Mouse (Mus musculus): ENCODE measurements at regions not wholly inside any gene's neighbourhood (a gene's known extent, or its start where the extent isn't known, plus 50 kb on each side); places are given as distances from the start of the nearest gene placed in this dataset.

DNA sequence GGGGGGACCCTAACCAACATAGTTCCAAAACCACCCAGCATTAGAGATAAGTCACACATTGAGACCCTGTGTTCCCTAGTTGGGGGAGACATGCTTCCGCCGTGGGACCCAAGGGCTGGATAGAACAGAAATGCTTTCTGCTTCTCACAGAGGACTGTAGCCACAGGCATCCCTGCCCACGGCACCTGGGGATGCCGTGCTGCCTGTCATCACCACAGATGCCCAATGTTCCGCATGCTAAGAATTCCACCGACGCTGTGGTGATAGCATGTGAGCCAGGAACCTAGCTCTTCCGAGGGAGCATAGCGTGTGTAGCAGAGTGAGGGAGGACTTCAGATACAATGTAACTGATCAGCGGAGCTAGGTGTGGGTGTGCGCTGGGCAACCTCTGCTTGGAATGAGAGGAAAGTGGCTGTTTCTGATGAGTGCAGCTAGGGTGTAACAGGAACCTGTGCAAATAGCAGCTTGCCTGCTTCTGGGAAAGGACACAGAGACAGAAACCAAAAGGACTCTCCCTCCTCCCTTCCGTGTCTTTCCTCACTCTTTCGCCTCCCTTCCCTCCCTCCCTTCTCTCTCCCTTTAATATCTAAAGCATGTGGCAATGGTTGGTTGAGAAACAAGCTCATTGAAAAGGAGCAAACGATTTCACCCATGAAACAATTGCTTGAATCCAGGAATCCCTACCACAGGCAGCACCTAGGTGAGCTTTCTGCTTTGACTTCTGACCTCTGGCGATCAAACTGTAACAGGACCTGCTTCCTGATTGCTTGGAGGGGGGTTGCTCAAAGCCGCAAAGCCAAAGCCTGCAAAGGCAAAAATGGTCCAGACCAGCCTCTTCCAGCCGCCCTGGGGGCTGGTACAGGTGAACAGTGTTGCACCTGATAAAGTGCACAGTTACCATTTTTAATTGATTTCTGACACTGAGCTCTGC, 102.3 kb downstream of the Gm26897 start:
- DNase-seq, result no peak

DNA sequence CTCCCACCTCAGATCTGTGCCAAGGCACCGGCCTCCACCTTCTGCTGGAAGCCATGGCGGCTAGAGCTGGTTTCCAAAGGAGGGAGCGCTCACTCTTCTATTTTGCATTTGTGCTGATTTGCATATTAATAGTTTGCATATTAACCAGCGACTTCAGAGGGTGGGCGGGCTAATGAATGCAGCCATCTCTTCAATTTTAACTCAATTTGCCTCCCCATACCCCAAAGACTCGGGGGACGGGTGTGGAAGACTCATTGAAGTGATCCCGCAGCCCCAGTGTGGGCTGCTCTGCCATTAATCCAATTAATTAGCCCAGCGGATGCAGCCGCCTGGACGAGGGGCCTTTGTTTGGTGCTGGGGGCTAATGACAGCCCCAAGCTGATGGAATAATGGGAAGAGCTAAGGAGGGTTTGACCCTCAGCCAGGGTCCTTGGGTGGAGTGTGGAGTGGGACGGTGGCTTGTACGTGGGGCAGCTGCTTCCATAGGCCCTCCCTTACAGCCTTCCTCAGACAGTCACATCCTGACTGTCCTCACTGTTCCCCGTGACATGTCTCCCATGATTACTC, 103.0 kb downstream of the Gm26897 start:
- DNase-seq, result no peak

DNA sequence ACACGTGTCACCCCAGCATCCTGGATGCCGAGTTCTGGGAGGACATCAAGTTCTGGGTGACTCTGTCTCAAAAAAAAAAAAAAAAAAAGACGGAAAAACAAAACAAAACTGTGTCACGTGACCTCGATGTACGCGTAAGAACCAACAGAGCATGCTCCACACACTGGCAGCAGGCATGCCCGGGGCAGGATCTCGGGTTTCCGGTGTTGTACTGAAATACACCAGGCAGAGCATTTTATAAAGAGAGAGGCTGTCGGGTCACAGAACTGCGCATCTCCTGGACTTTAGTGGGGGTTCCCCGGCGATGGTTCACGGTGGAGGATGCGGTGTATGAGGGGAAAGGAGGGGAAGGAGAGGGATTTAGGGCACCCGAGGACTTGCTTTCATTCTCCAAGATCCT, 108.7 kb downstream of the Gm26897 start:
- no peak for DNase-seq

DNA sequence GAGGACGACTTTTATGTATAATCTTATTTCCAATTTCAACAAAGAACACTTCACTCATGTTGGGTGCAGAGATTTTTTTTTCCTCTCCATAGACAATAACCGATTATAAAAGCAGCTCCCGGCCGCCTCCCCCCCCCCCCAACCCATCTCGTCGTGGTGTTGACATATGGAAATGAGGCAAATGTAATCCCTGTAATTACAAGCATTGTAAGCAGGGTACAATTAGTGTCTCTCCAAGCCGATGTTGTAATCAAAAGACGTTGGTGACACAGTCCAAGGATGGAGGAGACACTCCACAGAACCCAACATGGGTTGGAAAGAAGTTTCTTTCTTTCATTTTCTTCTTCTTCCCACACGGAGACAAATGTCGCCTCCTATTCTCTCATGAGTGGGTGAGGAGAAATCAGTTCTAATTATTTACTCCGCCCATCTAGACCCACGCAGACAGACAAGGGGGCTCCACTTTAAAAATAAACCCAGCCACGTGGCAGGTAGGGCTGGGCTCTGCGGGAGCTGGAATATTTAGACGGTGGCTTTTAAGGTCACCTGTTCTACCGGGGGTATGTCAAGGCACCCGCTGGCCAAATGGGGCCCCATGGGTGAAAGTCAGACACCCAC, 110.0 kb downstream of the Gm26897 start:
- no peak for DNase-seq

- DNase-seq, result no peak
Observed at GRCm38 (mm10) chr5:111844528-111844927, 110.8 kb downstream of the Gm26897 start.

DNA sequence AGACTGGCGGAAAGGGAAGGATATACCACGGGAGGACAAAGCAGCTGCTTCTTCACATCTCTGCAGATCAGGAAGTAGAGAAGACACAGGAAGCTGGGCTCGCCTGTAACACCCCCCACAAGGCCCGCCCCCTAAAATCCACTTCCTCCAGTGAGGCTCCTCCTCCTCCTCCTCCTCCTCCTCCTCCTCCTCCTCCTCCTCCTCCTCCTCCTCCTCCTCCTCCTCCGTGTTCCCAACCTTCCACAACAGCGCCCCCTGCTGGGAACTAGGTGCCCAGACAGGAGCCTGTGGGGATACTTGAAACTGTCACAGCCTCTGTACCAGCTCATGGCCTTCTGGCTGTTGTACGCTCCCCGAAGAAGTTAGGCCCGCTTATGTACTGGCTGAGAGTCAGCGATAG, 115.2 kb downstream of the Gm26897 start:
- DNase-seq, result no peak

- DNase-seq, result no peak
Observed at GRCm38 (mm10) chr5:111852682-111853081, 119.0 kb downstream of the Gm26897 start.

DNA sequence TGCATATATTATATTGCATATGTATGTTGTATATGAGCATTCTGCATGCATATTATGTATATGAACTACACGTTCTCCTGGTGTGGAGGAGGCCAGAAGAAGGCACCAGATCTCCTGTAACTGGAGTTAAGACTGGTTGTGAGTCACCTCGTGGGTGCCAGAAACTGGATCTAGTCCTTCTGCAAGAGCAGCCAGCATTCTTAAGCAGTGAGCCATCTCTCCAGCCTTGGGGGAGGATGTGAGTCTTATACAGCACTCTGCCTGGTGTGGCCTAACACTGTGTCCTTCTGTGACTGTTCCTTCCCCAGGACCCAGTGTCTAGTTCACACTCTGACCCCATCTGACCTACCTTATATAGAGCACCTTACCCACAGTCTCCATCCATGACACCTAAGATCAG, 121.6 kb downstream of the Gm26897 start:
- no peak for DNase-seq

DNA sequence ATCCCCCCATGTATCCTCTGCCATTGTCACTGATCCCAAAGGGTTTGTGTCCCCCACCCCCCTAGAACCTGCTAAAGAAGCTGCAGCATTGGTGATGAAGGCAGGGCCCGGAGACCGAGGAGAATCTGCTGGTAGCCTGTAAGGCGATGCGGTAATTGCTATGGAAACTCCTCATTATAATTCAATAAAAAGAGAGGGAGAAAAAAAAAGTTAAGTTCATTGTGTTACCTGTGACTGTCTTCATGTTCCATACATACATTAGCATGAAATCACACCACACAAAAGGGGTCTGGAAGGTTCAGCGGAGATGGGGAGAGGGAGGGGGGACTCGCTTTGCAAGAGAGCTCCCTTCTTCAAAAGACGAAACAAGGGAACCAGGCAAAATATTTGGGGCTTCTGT, 123.5 kb downstream of the Gm26897 start:
- DNase-seq, result no peak

DNA sequence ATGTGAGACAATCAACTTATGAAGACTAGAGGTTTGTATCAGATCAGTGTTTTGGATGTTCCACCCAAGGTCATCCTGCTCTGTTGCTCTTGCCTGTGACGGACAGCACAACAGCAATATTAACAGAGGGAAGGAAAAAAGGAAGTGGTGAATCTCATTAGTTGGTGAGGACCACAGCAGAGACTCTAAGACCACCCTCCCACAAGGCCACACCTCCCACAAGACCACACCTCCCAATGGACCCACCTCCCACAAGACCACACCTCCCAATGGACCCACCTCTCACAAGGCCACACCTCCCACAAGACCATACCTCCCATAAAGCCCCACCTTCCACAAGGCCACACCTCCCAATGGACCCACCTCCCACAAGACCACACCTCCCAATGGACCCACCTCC, 126.7 kb downstream of the Gm26897 start:
- no peak for DNase-seq

GRCm38 (mm10) chr5:111862331-111862730, 128.6 kb downstream of the Gm26897 start:
- DNase-seq, result no peak

GRCm38 (mm10) chr5:111863922-111864321, 130.2 kb downstream of the Gm26897 start:
- DNase-seq, result peak; percentile 16

DNA sequence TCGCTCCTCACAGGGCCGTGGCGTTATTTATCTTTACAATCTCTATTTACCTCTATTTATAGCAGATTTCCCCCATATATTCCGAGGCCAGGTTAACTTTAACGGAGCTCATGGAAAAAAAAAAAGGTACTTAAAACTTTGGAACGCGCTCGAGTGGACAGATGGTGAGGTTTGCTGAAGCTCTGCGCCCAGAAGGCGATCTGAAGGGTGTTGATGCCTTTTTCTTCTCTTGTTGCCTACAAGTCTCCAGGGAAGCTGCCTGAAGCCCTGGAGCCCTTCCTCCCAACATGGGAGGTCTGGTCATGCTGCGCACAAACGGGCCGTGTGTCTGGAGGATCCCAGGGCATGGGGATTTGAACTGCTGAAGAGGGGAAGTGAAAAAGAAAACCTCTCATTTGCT, 130.9 kb downstream of the Gm26897 start:
- DNase-seq, result no peak

GRCm38 (mm10) chr5:111869011-111869410, 135.3 kb downstream of the Gm26897 start:
- no peak for DNase-seq

- peak; percentile 32 for DNase-seq
Observed at GRCm38 (mm10) chr5:111877165-111877793, 143.6 kb downstream of the Gm26897 start.

DNA sequence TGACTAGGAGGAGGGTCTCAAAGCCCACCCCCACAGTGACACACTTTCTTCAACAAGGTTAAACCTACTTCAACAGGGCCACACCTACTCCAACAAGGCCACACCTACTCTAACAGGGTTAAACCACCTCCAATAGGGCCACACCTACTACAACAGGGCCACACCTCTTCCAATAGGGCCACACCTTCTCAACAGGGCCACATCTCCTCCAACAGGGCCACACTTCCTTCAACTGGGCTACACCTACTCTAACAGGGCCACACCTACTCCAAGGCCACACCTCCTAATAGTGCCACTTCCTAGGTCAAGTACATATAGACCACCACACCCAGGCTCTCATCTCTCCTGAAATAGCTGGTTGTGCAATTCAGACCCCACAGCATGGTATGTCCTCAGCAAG, 145.3 kb downstream of the Gm26897 start:
- no peak for DNase-seq

DNA sequence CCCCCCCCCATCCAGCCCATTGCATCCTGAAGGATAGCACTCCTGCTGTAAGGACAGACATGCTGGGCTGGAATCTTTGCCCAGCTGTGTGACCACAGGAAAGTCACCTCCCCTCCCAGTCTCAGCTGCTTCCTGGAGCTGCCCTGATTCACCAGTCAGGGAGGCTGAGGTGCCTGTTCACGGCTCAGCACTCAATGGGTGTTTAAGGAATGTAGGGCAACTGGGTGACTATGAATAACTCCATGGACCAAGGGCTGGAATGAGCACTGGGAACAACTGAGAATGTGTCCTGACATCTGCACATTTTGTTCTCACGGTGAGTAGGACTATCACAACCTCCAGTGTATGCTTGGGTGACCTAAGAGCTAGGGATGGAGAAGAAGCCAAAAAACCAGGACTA, 146.5 kb downstream of the Gm26897 start:
- no peak for DNase-seq

DNA sequence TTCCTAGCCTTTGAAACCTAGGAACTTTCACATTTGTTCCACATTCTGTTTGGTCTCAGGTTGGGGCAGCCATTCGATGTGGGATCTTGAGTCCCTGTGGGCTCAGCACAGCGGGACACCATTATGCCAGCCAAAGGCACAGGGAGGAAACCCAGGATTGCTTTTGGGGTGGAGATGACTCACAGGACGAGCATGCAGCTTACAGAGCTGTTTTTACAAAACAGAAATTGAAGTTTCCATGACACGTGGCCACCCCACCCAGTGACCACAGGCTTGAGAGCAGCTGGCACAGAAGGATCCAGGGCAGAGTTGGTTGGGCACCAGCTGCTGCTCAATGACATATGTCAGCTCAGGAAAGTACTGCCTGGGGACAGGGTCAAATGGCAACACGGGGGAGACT, 147.8 kb downstream of the Gm26897 start:
- no peak for DNase-seq

GRCm38 (mm10) chr5:111887281-111887680, 153.6 kb downstream of the Gm26897 start:
- no peak for DNase-seq

DNA sequence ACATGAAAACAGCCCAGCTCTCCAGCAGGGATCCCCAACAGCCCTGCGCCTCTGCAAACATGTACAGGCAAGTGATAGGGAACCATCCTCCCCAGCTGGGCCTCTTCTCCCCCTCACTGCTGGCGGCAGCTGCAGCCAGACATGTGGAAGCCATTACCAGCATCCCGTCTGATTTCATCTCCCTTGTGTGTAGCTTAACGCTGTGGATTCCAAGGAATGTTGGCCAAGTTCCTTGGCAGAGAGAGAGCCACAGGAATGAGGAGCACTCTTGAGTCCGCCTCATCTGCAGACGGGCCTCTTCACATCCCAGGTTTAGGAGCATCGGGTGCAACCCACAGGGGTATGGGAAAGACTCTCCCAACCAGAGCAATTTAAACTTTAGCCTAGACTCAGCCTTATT, 157.1 kb downstream of the Gm26897 start:
- peak; percentile 58 for DNase-seq

DNA sequence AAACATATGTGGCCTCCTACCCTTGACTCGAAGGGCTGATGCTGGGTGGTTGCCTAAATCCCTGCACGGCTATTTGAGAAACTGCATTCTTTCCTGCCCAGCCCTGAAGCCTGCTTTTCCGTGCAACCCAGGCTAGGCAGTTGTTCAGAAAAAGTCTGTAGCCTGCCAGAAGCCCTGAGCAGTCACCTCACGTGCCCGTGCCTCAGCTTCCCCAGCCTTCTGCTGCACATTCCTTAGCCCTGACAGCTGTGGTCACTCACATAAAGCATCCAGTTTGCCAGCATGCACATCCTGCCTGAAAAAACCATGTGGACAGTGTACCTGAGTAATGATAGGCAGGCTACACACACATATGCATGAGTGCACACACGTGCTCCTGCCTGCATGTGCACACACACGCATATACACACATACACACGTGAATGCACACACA, 157.6 kb downstream of the Gm26897 start:
- no peak for DNase-seq

DNA sequence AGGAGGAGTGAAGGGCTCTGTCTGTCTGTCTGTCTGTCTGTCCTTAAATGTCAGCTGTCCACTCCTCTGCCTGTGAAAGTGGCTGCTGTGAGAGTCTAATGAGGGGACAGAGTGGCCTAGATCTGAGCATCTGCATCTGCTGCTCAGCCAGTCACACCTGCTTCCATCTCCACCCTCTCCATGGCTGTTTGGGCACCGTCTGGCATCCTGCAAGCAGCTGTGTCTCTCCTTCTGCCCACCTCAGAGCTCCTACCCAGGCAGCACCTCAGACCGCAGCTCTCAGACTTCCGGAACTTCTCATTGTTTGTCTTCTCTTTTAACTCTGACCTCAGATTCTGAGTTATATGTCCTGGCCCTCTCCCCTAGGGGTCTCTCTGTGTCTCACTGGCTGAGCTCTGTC, 159.2 kb downstream of the Gm26897 start:
- no peak for DNase-seq

DNA sequence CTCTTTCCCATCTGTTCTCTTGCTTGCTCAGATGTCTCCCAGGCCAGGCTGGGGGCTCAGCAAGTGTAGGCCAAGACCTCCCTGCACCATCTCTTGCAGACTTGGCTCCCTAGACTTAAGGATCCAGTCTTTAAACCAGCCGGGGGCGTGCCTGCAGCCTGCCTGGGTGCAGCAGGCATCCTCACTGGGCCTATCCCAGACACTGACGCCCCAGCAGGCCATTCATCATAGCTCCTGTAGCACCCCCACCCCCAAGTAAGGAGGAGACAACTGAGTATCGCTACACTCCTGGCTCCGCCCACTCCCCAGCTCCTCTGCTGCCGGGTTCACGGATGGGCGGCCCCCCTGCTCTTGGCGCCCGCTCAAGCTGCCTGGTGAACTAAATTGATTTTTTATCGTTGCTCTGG, 160.2 kb downstream of the Gm26897 start:
- peak; percentile 70 for DNase-seq

DNA sequence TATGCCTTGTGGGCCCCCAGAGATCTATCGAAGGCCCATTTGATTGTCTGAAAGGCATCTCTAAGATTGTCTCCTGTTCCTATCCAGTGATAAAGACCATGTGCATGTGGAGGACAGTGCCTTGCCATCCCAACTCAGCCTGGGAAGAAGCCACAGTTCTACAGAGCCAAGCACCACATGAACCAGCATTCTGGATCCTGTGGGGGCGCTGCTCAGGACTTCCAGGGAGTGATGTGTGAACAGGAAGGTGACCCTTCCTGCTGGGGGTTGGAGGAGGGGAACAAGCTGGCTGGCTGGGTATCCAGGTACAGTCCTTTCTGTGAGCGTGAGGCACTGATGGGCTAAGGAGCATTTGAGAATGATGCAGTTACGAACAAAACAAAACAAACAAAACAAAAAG, 163.8 kb downstream of the Gm26897 start:
- DNase-seq, result no peak
